Mouse (Mus musculus): ENCODE results near the gene Setd1a.

DNA sequence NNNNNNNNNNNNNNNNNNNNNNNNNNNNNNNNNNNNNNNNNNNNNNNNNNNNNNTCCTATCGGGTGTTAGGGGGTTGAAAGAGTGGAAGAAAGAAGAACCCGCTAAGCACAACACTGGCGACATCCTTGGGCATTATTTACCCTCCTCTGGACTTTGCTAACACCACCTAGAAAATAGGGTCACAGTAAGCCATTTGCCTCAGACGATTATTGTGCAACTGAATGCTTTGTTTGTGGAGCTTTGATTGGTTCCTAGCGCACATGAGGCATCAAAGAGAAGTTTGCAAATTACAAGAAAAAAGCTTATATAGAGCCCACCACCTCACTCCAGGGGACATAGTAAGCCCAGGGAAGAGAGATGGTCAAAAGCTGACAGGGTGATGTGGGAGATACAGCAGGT, 32.4 kb downstream of the Setd1a start:
- TF ChIP-seq CTCF (IDR thresholded peaks at IDR 0.05; ENCODE audit: borderline replicate concordance, insufficient read depth, low read length) (no peak), POLR2A (IDR thresholded peaks at IDR 0.05; ENCODE audit: low read depth, low read length) (no peak)
